Mouse (Mus musculus) hindbrain, embryonic 15.5 days (tissue): ENCODE results near the gene 4933424G06Rik. TPM values are rescaled to one million over a fixed set of nuclear protein-coding genes. Genes with fewer than 3 reads are reported as not detected.

ENCODE experiments used
- ATAC-seq: fragments of 200-750 bp; cut with Nextera tagmentation; 2 replicates; pipeline ENCODE4 v1.8.0; 2017; ENCODE audit warnings: low read depth, moderate number of reproducible peaks, moderate TSS enrichment; ENCODE audit not compliant: low FRiP score
- H3K27ac ChIP-seq: fragments of 300-500 bp; sonication (generic); replicated peaks from 2 replicates; pipeline ENCODE4 v1.5.1; 2015; ENCODE audit warnings: mild to moderate bottlenecking, inconsistent platforms
- H3K27me3 ChIP-seq: fragments of 300-500 bp; sonication (generic); 2 replicates; pipeline ENCODE4 v1.6.1; 2015; ENCODE audit warnings: control low read depth, inconsistent platforms
- H3K36me3 ChIP-seq: fragments of 300-500 bp; sonication (generic); 2 replicates; pipeline ENCODE4 v1.6.1; 2015; ENCODE audit warnings: control low read depth, inconsistent platforms
- H3K4me1 ChIP-seq: fragments of 300-500 bp; sonication (generic); replicated peaks from 2 replicates; pipeline ENCODE4 v1.6.1; 2015; ENCODE audit warnings: control low read depth, inconsistent platforms
- H3K4me2 ChIP-seq: fragments of 300-500 bp; sonication (generic); 2 replicates; pipeline ENCODE4 v1.6.1; 2015; ENCODE audit warnings: moderate library complexity, mild to moderate bottlenecking, inconsistent platforms
- H3K4me3 ChIP-seq: fragments of 300-500 bp; sonication (generic); 2 replicates; pipeline ENCODE4 v1.5.1; 2015; ENCODE audit warnings: mild to moderate bottlenecking, inconsistent platforms
- H3K9ac ChIP-seq: fragments of 300-500 bp; sonication (generic); 2 replicates; pipeline ENCODE4 v1.6.1; 2015; ENCODE audit warnings: inconsistent platforms
- H3K9me3 ChIP-seq: fragments of 300-500 bp; sonication (generic); 2 replicates; pipeline ENCODE4 v1.6.1; 2016; ENCODE audit warnings: control low read depth, inconsistent platforms
- WGBS: fragments of 180-500 bp; shearing (Covaris S2); methylation state at CpG from one replicate; pipeline ENCODE4 v1.1.7; 2015; 5-methylcytosine and 5-hydroxymethylcytosine counted together
- polyA plus RNA-seq: library from polyadenylated mRNA; unstranded; fragments of >200 nt; fragmentation: Nextera tagmentation; extraction: Ambion mirVana; gene quantifications from 2 replicates; pipeline ENCODE4 v1.2.1, GENCODE M21; 2015

Gene 4933424G06Rik
- polyA plus RNA-seq, 1 experiment from 2014 or later, result 0.64 TPM

DNA sequence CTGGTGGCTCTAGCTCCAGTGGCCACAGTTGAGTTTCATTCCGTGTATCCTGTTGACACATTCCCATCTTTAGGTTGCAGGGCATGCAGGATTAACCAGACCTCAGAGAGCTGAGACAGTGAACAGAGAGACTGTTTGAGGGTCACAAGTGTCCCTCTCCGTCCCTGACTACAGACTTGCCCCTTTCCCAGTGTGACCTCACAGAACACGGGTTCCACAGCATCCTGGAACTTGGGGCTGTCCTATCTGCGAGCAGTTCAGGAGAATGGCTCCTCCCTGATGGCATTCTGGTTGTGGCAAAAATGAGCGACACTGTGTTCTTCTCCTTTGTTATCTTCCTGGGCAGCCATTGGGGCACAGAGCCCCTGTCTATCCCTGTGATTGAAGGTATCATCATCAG, 4.4 kb downstream of the 4933424G06Rik start, which contains the start of gene Actr1b:
Gene Actr1b, minus strand, starts transcription at position 112 of the 400 bp plus-strand sequence.
- H3K27ac ChIP-seq, result no peak within 1 kb of the TSS
- 0 out of 2 replicates have a peak, but pooled peaks cover under 1% of the 10 kb centered on the region for H3K4me1 ChIP-seq
- H3K27me3 ChIP-seq, result no peaks in the 10 kb centered on the region
- no peak for ATAC-seq
- H3K36me3 ChIP-seq, result no peaks in the 10 kb centered on the region
- no peak within 1 kb of the TSS for H3K4me3 ChIP-seq
- WGBS, result 79% methylated on average over 5 of the region's 5 CpGs
- H3K9me3 ChIP-seq, result no peaks in the 10 kb centered on the region
- no peak within 1 kb of the TSS for H3K4me2 ChIP-seq
- H3K9ac ChIP-seq, result no peak within 1 kb of the TSS

DNA sequence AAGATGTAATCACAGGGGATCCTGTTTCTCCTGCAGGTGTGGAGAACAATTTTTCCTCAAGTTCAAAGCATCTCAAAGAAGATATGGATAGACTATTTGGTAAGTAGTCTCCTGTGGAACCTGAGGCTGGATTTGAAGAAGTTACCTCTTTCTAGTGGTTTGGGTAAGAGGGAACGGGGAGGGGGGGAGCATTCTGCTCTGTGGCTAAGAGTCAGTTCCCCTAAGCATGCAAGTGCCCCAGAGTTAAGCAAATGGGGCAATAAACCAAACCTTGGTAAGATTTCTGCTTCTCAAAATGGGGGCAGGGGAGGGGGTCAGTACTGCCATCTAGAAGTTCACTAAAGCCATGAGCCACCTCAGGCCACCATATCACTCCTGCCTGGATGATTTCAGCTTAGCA, 8.8 kb downstream of the 4933424G06Rik start:
- Histone ChIP-seq H3K4me3 (no peak overlapping the region), H3K9ac (no peak overlapping the region), H3K4me2 (no peak overlapping the region), H3K9me3 (no peaks in the 10 kb centered on the region), H3K36me3 (no peaks in the 10 kb centered on the region), H3K27ac (no peak overlapping the region), H3K27me3 (no peaks in the 10 kb centered on the region), H3K4me1 (no peaks in the 10 kb centered on the region)
- 86% methylated on average over 1 of the region's 1 CpGs for WGBS
- no peak for ATAC-seq

DNA sequence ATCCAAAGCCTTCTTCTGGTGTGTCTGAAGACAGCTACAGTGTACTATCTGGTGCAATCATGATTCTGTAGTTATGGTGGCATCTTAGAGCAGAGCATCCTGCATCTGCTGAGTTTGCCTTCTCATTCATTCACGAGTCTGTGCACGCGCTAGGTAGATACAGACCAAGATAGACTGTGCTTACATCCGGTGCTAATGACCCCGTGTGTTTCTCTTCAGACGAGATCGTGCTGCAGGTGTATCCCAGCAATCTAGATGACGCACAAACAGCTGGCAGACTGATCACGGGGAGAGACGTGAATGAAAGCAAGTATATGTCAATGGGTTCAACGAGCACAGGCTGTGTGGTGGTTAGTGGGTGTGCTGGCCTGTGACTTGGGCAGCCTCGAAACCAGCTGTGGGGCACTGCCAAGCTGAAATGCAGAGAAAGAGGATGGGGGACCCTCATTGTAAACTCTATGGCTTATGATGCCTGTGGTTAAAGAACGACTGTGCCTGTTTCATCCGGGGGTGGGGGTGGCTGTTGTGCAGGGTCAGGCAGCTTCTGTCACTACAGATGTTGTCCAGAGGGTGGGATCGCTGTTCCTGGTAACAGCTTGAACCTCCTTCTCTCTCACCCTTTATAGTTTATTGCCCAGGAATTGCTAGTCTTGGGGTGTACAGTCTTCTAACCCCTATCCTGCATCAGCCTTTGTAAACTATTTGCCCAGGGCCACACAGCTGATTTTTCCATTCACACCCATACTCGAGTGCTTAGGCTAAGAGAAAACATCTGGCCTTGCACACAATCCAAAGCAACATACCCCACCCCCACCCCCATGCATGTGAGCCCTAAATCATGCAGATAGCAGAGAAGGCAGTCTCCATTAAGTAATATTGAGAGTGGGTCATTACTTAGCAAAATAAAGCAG, 13.5 kb downstream of the 4933424G06Rik start:
- 73% methylated on average over 16 of the region's 16 CpGs for WGBS
- no peak overlapping the region for H3K27ac ChIP-seq
- H3K4me2 ChIP-seq, result no peak overlapping the region
- no peak overlapping the region for H3K4me3 ChIP-seq
- H3K9ac ChIP-seq, result no peak overlapping the region
- H3K36me3 ChIP-seq, result no peaks in the 10 kb centered on the region
- no peaks in the 10 kb centered on the region for H3K9me3 ChIP-seq
- no peak for ATAC-seq
- H3K27me3 ChIP-seq, result no peaks in the 10 kb centered on the region
- no peaks in the 10 kb centered on the region for H3K4me1 ChIP-seq

GRCm38 (mm10) chr1:36724057-36724431, 14.1 kb downstream of the 4933424G06Rik start:
- Histone ChIP-seq H3K4me1 (no peaks in the 10 kb centered on the region), H3K27ac (no peak overlapping the region), H3K27me3 (no peaks in the 10 kb centered on the region), H3K9me3 (no peaks in the 10 kb centered on the region), H3K36me3 (no peaks in the 10 kb centered on the region), H3K9ac (no peak overlapping the region), H3K4me3 (no peak overlapping the region), H3K4me2 (no peak overlapping the region)
- no peak for ATAC-seq
- WGBS, result 68% methylated on average over 4 of the region's 4 CpGs

- no peak overlapping the region for H3K27ac ChIP-seq
- peak; percentile 71 for ATAC-seq
- H3K9ac ChIP-seq, result no peak overlapping the region
- H3K27me3 ChIP-seq, result no peaks in the 10 kb centered on the region
- H3K36me3 ChIP-seq, result no peaks in the 10 kb centered on the region
- H3K4me1 ChIP-seq, result no peaks in the 10 kb centered on the region
- H3K9me3 ChIP-seq, result no peaks in the 10 kb centered on the region
- no peak overlapping the region for H3K4me2 ChIP-seq
- WGBS, result 12% methylated on average over 4 of the region's 4 CpGs
- H3K4me3 ChIP-seq, result no peak overlapping the region
Measured at GRCm38 (mm10) chr1:36737300-36737699, 27.4 kb downstream of the 4933424G06Rik start.

DNA sequence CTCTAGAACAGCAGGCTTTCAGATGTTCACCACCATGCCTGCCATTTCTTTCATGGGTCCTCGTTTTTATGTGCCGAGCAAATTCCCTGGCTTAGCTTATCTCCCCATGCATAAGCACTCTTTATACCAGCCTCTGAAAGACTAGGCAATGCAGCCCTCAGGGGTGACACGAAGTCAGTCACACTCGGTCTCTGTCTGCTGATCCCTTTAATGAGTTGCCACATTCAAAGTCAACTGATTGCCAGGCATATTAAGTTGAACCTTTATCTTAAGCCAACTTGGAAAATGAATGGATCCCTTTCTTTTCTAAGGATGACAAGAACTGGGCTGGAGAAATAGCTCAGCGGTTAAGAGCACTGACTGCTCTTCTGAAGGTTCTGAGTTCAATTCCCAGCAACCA, 29.3 kb downstream of the 4933424G06Rik start:
- no peaks in the 10 kb centered on the region for H3K36me3 ChIP-seq
- H3K9me3 ChIP-seq, result no peaks in the 10 kb centered on the region
- H3K9ac ChIP-seq, result no peak overlapping the region
- H3K4me2 ChIP-seq, result no peak overlapping the region
- no peaks in the 10 kb centered on the region for H3K27me3 ChIP-seq
- 75% methylated on average over 5 of the region's 5 CpGs for WGBS
- H3K4me3 ChIP-seq, result no peak overlapping the region
- no peak overlapping the region for H3K27ac ChIP-seq
- peaks cover 6% of the 10 kb centered on the region for H3K4me1 ChIP-seq
- ATAC-seq, result no peak

DNA sequence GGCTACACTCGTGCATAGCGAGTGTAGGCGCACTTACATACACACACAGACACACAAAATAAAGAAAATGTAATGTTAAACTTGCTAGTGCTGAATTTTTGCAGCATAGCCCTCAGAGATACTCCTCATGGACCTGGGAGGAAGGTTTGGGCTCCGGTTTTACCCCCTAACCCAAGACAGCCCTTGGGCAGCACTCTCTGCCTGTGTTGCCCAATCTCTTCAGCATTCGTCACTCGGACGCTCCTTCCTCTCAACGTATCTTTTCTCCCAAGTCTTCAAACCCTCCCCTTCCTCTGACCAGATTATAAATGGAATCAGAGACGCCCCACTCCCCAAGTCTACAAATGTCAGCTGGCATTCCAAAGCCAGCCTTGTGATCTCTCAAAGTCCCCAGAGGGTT, 33.1 kb downstream of the 4933424G06Rik start:
- no peak for ATAC-seq
- WGBS, result 83% methylated on average over 9 of the region's 9 CpGs
- no peaks in the 10 kb centered on the region for H3K36me3 ChIP-seq

DNA sequence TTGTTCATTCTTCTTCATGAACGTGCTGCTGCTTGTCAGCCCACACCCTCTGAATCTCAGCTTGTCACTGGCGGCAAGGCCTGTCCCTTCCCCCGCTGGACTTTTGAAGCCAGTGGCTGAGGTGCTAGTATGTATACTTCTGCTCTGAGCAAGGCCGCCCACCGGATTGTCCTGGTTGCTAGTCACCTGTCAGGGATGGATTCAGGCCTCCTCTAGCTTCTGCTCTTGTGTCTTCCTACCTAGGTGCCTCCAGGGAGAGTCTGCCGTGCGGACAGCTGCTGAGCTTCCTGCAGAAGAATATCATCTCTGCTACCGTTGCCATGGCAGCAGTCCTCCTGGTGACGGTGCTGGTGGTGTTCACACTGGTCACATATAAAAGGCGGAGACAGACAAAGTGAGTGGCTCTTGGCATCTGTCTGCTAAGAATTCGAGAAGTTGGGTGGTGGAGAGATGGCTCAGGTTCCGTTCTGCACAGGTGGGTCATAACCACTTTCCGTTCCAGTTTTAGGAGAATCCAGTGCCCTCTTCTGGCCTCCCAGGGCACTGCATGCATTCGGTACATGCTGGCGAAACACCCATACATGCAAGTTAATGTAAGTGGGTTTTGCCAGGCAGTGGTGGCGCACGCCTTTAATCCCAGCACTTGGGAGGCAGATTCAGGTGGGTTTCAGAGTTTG, 34.5 kb downstream of the 4933424G06Rik start:
- H3K9ac ChIP-seq, result no peak overlapping the region
- ATAC-seq, result peak; percentile 85
- 18% methylated on average over 17 of the region's 17 CpGs for WGBS

More for the DNA sequence above, 33.1 kb downstream of the 4933424G06Rik start:
- Histone ChIP-seq H3K4me2 (no peak overlapping the region), H3K4me3 (no peak overlapping the region), H3K9ac (no peak overlapping the region), H3K9me3 (no peaks in the 10 kb centered on the region), H3K27me3 (no peaks in the 10 kb centered on the region), H3K4me1 (peaks cover 13% of the 10 kb centered on the region), H3K27ac (no peak overlapping the region)

DNA sequence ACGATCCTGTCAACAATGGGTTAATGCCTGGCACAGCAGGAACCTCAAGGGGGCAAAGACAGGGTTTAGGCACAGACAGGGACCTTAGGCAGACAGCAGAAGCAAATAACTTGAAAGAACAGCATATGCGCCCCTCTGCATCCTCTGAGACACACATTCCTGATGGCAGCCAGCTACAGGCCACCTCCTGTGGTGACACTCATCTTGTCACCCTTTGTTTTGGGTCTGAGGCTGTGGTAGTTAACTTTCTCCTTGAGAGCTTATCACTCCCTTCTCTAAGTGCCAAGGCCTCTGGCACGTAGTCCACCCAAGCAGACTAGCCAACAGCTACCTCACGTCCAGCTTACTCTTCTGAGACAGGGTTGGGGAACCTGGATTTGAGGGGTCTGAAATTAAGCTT, 35.7 kb downstream of the 4933424G06Rik start:
- Histone ChIP-seq H3K27me3 (no peaks in the 10 kb centered on the region), H3K4me2 (no peak overlapping the region), H3K4me3 (no peak overlapping the region), H3K9ac (no peak overlapping the region), H3K9me3 (no peaks in the 10 kb centered on the region), H3K4me1 (peaks cover 13% of the 10 kb centered on the region), H3K27ac (no peak overlapping the region), H3K36me3 (no peaks in the 10 kb centered on the region)
- 43% methylated on average over 4 of the region's 4 CpGs for WGBS
- no peak for ATAC-seq

More for the DNA sequence above, 34.5 kb downstream of the 4933424G06Rik start:
- Histone ChIP-seq H3K27ac (peak overlapping the region; percentile 52), H3K4me1 (peaks cover 13% of the 10 kb centered on the region), H3K4me2 (peak overlapping the region; percentile 56), H3K9me3 (no peaks in the 10 kb centered on the region), H3K36me3 (no peaks in the 10 kb centered on the region), H3K27me3 (no peaks in the 10 kb centered on the region), H3K4me3 (peak overlapping the region; percentile 31)

DNA sequence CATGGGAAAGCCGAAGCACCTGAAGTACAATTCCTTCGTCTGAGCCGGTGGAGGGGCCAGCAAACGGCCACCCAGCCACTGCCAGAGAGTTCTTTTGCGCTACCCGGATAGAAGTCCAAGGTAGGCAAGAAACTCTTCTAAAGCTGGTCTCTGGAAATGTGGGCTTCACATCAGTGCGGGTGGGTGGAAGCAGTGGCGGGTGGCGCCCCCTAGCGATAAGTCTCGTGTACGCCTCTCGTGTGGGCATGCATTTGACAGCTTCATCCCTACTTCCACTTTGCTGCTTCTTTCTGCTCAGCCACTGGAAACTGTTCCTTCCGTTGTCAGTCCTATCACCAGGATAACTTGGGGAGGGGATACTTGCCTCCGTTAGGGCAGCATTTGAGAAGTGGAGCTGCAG, 36.5 kb downstream of the 4933424G06Rik start:
- ATAC-seq, result no peak
- no peak overlapping the region for H3K4me2 ChIP-seq
- H3K4me3 ChIP-seq, result no peak overlapping the region
- WGBS, result 41% methylated on average over 15 of the region's 15 CpGs
- H3K27ac ChIP-seq, result no peak overlapping the region
- H3K27me3 ChIP-seq, result no peaks in the 10 kb centered on the region
- H3K4me1 ChIP-seq, result peaks cover 13% of the 10 kb centered on the region
- H3K36me3 ChIP-seq, result no peaks in the 10 kb centered on the region
- H3K9ac ChIP-seq, result no peak overlapping the region
- no peaks in the 10 kb centered on the region for H3K9me3 ChIP-seq

GRCm38 (mm10) chr1:36753932-36754675, 44.2 kb downstream of the 4933424G06Rik start:
- Histone ChIP-seq H3K4me1 (no peaks in the 10 kb centered on the region), H3K9ac (no peak overlapping the region), H3K36me3 (no peaks in the 10 kb centered on the region), H3K4me3 (no peak overlapping the region), H3K27me3 (no peaks in the 10 kb centered on the region), H3K27ac (no peak overlapping the region), H3K9me3 (no peaks in the 10 kb centered on the region), H3K4me2 (no peak overlapping the region)
- ATAC-seq, result no peak
- 87% methylated on average over 6 of the region's 6 CpGs for WGBS

DNA sequence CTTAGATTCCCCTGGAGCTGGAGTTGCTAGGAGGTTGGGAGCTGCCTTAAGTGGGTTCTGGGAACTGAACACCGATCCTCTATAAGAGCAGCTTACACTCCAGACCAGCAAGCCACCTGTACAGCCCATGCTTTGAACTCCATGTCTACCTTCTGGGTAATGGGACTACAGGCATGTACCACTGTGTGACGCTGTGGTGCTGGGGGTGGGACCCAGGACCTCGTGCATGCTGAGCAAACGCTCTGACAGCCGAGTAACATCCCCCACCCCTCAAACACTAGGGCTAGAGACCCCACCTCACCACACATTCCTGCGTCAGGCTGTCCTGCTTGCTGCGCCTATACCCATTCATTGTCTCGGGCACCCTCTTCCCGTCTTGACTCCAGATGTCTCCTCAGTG, 48.6 kb downstream of the 4933424G06Rik start:
- Histone ChIP-seq H3K4me1 (no peaks in the 10 kb centered on the region), H3K27ac (no peak overlapping the region), H3K36me3 (no peaks in the 10 kb centered on the region), H3K9ac (no peak overlapping the region), H3K4me3 (no peak overlapping the region), H3K4me2 (no peak overlapping the region), H3K9me3 (no peaks in the 10 kb centered on the region), H3K27me3 (no peaks in the 10 kb centered on the region)
- WGBS, result 89% methylated on average over 9 of the region's 9 CpGs
- no peak for ATAC-seq
